Mouse (Mus musculus) ES-E14 (cell line): ENCODE measurements around the gene Wdr34.

ENCODE experiments used
- MAFK ChIP-seq: IDR thresholded peaks from 2 replicates; pipeline ENCODE4 v1.6.1; 2014; ENCODE audit warnings: mild to moderate bottlenecking, low read depth, low read length, inconsistent platforms; ENCODE audit not compliant: insufficient read depth
- ZC3H11A ChIP-seq: IDR thresholded peaks from 2 replicates; pipeline ENCODE4 v1.6.1; 2012; ENCODE audit warnings: low read depth, mild to moderate bottlenecking, inconsistent platforms, low read length, borderline replicate concordance

- TF ChIP-seq MAFK (no peak), ZC3H11A (no peak)
Observed at GRCm38 (mm10) chr2:30094208-30094588, 45.5 kb upstream of the Wdr34 start.
